Mouse (Mus musculus) liver, adult 2 months (tissue): Measurements from ENCODE around the gene Haghl. TPM values are rescaled to one million over a fixed set of nuclear protein-coding genes. Genes with fewer than 3 reads are reported as not detected.

ENCODE experiments used
- DNase-seq: peaks from one replicate; pipeline ENCODE4 v3.0.0-alpha.2; 2011; ENCODE audit warnings: low read depth, low spot score; ENCODE audit errors: extremely low read depth
- H3K27ac ChIP-seq: fragments of 200-500 bp; replicated peaks from 2 replicates; pipeline ENCODE4 v1.5.1; 2012; ENCODE audit warnings: low read depth, mild to moderate bottlenecking, control low read depth, inconsistent platforms, low read length; ENCODE audit not compliant: insufficient read depth
- H3K27me3 ChIP-seq: fragments of 200-500 bp; 2 replicates; pipeline ENCODE4 v1.6.1; 2012; ENCODE audit warnings: mild to moderate bottlenecking, moderate library complexity, low read length, inconsistent platforms; ENCODE audit not compliant: control insufficient read depth, insufficient read depth
- H3K36me3 ChIP-seq: fragments of 200-500 bp; 2 replicates; pipeline ENCODE4 v1.6.1; 2012; ENCODE audit warnings: low read length, inconsistent platforms; ENCODE audit not compliant: control insufficient read depth, insufficient read depth
- H3K4me1 ChIP-seq: fragments of 200-500 bp; 2 replicates; pipeline ENCODE4 v1.6.1; 2011; ENCODE audit warnings: low read length; ENCODE audit not compliant: control insufficient read depth, insufficient read depth
- H3K4me3 ChIP-seq: fragments of 200-500 bp; 2 replicates; pipeline ENCODE4 v1.5.1; 2011; ENCODE audit warnings: low read depth, mild to moderate bottlenecking, control low read depth, low read length, moderate library complexity; ENCODE audit not compliant: insufficient read depth
- H3K79me2 ChIP-seq: fragments of 200-500 bp; 2 replicates; pipeline ENCODE4 v1.6.1; 2012; ENCODE audit warnings: inconsistent platforms, mild to moderate bottlenecking, low read length, moderate library complexity; ENCODE audit not compliant: control insufficient read depth, insufficient read depth
- H3K9ac ChIP-seq: fragments of 200-500 bp; 2 replicates; pipeline ENCODE4 v1.6.1; 2012; ENCODE audit warnings: low read depth, mild to moderate bottlenecking, control low read depth, inconsistent platforms, low read length
- CTCF ChIP-seq: fragments of 200-500 bp; IDR thresholded peaks from 2 replicates; pipeline ENCODE4 v1.5.1; 2011; ENCODE audit warnings: low read depth, low read length, control low read depth
- POLR2A ChIP-seq: fragments of 200-500 bp; IDR thresholded peaks from 2 replicates; pipeline ENCODE4 v1.6.1; 2011; ENCODE audit warnings: low read length, control low read depth; ENCODE audit not compliant: insufficient read depth; ENCODE audit errors: extremely low read depth
- WGBS: fragments of 180-500 bp; shearing (Covaris S2); methylation state at CpG from one replicate; pipeline ENCODE4 v1.1.7; 2018; 5-methylcytosine and 5-hydroxymethylcytosine counted together
- polyA plus RNA-seq: library from polyadenylated mRNA; depleted of rRNA; stranded (reverse); fragments of >200 nt; gene quantifications from 2 replicates; pipeline ENCODE4 v1.2.3, GENCODE M21; 2012
- total RNA-seq: library from RNA; depleted of rRNA; stranded (reverse); fragments of >200 nt; gene quantifications from 2 replicates; pipeline ENCODE4 v1.2.3, GENCODE M21; 2014

Gene Haghl
- total and polyA plus RNA-seq, 2 experiments: 6.0 to 14.1 TPM

- Histone ChIP-seq H3K79me2 (no peaks in the 10 kb centered on the region), H3K4me1 (peaks cover 3% of the 10 kb centered on the region; the same call in 1 of the 2 replicates), H3K27me3 (no peaks in the 10 kb centered on the region), H3K4me3 (no peak overlapping the region), H3K36me3 (no peaks in the 10 kb centered on the region), H3K27ac (no peak overlapping the region), H3K9ac (no peak overlapping the region)
- TF ChIP-seq CTCF (no peak), POLR2A (no peak)
- WGBS: 90% methylated on average over 9 of the region's 9 CpGs
- no peak for DNase-seq
Observed at GRCm38 (mm10) chr17:25786781-25787504, 1.5 kb upstream of the Haghl start.

DNA sequence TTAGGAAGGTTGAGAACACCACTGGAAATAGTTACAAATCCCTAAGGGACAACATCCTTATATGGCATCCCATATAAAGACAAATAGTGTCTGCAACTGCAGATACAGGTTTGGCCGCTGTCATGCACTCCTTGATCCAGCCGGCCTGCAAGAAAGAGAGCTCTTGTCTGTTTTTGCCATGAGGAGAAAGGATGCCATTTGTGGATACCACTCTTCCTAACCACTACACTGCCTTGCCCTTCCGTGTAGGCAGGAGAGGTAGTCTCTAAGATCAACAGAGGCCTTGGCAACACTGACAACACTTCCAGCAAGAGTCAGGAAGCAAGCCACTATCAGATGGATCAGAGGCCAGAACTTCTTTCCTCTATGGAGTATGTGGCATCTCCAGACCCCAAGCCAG, 807 bp upstream of the Haghl start, which contains the start of gene Ccdc78:
Gene Ccdc78, plus strand, starts transcription at position 301 of the 400 bp plus-strand sequence.
- Histone ChIP-seq H3K79me2 (no peaks in the 10 kb centered on the region), H3K36me3 (no peaks in the 10 kb centered on the region; the same call in 1 of the 2 replicates)

DNA sequence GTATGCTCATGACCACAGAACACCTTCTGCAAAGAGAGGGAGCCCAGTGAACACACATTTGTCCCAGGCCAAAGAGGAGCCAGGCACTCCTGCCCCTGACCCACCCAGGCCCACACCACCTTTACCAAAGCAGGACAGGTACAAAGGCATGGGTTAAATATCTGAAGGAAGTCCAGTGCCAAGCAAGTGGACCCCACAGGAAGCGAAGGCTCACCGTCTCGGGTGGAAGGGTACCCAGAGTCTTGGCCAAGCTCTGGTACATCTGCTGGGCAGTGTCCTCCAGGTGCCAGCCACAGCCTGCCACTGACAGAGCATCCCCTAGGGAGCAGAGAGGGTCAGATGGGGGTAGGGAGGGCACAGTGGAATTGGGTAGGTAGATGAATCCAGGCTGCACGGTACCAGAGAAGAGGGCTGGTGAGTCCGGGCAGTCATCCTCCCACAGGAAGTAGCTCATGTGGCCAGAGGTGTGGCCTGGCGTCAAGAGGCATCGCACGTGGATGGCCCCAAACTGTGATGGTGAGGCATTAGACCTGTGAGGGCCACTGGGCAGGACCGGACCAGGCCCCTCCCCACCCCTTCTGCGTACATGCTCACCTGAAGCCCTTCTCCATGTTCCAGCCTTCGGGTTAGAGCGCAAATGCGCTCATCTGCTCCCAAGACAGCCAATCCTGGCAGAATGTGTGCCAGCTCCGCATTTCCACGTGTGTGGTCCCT, 1.5 kb downstream of the Haghl start:
- H3K36me3 ChIP-seq: peaks cover 2% of the 10 kb centered on the region; the same call in 1 of the 2 replicates
- WGBS: 81% methylated on average over 15 of the region's 15 CpGs

More for the DNA sequence above, 807 bp upstream of the Haghl start, which contains the start of gene Ccdc78:
- Histone ChIP-seq H3K27ac (no peak within 1 kb of the TSS), H3K9ac (0 out of 2 replicates have a peak within 1 kb of the TSS, but pooled peaks have one; percentile 25), H3K4me1 (peaks cover 3% of the 10 kb centered on the region; the same call in 1 of the 2 replicates), H3K4me3 (peak within 1 kb of the TSS; percentile 69), H3K27me3 (no peaks in the 10 kb centered on the region)
- DNase-seq: no peak
- WGBS: 87% methylated on average over 3 of the region's 3 CpGs
- no peak for TF ChIP-seq POLR2A
- no peak for TF ChIP-seq CTCF

GRCm38 (mm10) chr17:25783086-25783485, 2.4 kb downstream of the Haghl start:
- Histone ChIP-seq H3K4me1 (peaks cover 3% of the 10 kb centered on the region; the same call in 1 of the 2 replicates), H3K27me3 (no peaks in the 10 kb centered on the region), H3K9ac (no peak overlapping the region), H3K27ac (no peak overlapping the region), H3K79me2 (no peaks in the 10 kb centered on the region), H3K4me3 (no peak overlapping the region), H3K36me3 (peaks cover 2% of the 10 kb centered on the region; the same call in 1 of the 2 replicates)
- TF ChIP-seq CTCF (no peak), POLR2A (no peak)
- WGBS: 73% methylated on average over 7 of the region's 7 CpGs
- no peak for DNase-seq

More for the DNA sequence above, 1.5 kb downstream of the Haghl start:
- Histone ChIP-seq H3K79me2 (no peaks in the 10 kb centered on the region), H3K4me1 (peaks cover 3% of the 10 kb centered on the region; the same call in 1 of the 2 replicates), H3K27ac (no peak overlapping the region), H3K4me3 (no peak overlapping the region), H3K27me3 (no peaks in the 10 kb centered on the region), H3K9ac (no peak overlapping the region)
- DNase-seq: no peak
- TF ChIP-seq CTCF (no peak), POLR2A (no peak)

- 77% methylated on average over 6 of the region's 6 CpGs for WGBS
- no peak for DNase-seq
- peaks cover 5% of the 10 kb centered on the region; the same call in 1 of the 2 replicates for H3K36me3 ChIP-seq
Observed at GRCm38 (mm10) chr17:25781339-25781738, 4.1 kb downstream of the Haghl start.

More at GRCm38 (mm10) chr17:25781339-25781738, 4.1 kb downstream of the Haghl start:
- no peak overlapping the region for H3K27ac ChIP-seq
- peaks cover 3% of the 10 kb centered on the region; the same call in 1 of the 2 replicates for H3K4me1 ChIP-seq
- H3K9ac ChIP-seq: no peak overlapping the region
- no peak overlapping the region for H3K4me3 ChIP-seq
- TF ChIP-seq CTCF: no peak
- no peak for TF ChIP-seq POLR2A
- no peaks in the 10 kb centered on the region for H3K27me3 ChIP-seq
- no peaks in the 10 kb centered on the region for H3K79me2 ChIP-seq
